Mouse (Mus musculus): ENCODE results near the gene Gm49776.
"Not testable (repeated sequence)": the region's sequence is repeated elsewhere in the genome, so short reads cannot be mapped to it uniquely, and the experiment has no call there.

Gene Gm49776

DNA sequence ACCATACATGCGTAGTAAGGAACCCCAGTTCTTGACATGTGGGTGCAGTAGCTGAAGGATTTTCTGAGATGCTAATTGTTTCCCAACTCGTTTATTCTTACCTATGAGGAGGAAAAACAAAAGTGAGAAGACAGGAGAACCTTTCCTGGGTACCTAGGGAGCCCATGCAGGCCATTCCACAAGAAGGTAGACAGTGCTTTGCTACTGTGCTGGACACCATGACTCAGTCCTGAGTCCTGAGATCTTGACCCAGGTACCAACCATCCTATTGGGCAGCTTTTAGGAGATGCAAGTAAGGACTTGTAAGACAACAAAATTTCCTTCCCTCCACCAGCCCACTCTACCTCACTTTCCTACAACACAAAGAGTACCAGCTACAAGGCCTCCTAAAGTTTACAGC is at the start of gene Gm49776:
Gm49776 (minus strand) TSS at position 101 of the 400 bp plus-strand sequence.
- DNase-seq (ENCODE audit: low read depth, low spot score) = no peak

DNA sequence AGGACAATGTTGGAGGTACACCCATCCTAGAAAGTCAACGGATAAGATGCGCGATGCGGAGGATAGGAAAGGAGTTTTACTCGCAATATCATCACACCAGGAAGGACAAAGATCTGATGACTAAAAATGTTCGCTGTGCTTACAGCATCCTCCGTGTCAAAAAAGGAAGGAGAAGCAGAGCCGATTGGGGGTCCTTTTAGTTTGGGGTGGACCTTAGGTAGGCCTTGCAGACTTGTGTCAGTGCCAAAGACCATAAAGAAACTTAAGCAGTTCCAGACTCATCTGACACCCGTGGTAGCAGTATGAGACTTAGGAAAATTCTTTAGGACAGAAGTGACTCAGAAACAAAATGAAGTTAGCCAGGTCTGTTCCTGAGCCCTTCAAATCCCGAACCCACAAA is 31.5 kb upstream of the Gm49776 start:
- DNase-seq (ENCODE audit: low read depth, low spot score) = not testable (repeated sequence)

DNA sequence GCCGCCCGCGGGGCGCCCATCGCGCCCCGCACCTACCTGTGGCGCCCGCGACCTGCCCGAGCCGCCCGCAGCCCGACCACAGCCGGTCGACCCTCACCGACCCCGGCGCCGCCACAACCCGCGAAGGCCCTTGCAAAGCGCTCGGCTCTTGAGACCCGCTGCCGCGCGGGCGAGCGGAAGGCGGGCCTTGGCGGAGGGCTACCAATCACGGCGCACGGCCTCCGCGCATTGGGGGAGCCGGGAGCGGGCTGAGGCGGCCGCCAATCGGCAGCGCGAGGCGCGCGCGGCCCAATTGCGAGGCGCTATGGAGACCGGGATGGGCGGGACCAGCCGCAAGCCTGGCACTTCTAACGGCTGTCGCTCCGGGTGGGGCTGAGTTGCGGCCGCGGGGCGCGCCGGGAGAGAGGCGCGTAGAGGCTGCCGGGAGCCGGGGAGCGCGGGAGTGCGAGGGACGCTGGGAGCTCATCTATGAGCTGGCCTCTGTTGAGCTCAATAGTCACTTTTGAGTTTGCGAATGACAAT is 31.0 kb upstream of the Gm49776 start, which contains the start of gene Dgcr8:
Dgcr8 (minus strand) TSS at position 180 of the 522 bp plus-strand sequence.
- peak; percentile 99 for DNase-seq (ENCODE audit: low read depth, low spot score)

DNA sequence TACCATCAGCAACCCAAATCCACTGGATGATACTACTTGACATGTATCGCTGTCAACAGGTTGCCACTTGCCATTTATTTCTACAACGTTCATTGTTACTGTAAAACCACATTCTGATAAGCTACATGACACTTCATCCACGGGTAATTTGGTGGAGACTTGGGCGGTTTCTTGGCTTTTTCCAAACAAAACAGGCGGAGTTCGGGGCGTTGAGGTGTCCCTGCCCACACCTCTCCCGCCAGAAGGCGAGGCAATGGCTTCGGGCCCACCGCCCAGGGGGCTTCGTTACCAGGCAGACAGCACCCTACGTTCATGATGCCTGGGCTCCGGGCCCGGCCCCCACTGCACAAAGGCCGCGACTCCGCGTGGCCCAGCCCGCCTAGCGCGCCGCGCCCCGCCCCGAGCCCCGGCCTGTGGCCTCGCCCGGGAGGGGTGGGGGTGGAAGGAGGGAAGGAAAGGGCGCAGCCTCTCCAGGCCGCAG is 30.5 kb upstream of the Gm49776 start:
- no peak for DNase-seq (ENCODE audit: low read depth, low spot score)

DNA sequence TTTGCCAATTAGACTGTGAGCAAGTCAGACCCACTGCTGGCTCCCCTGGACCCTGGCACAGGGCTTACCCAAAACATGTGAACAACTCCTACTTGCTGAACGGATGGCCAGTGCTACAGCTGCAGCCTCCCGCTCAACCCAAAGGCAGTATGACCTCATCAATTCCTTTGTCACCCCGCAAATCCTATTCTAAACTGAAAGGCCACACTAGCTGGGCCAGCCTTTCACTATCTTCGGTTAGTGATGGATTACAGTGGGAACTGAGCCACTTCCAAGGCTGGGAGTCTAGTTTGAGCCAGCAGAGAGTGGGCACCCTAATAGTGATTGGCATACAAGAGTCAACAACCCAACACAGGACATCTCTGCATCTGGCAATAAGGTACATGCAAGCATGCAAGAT is 30.0 kb upstream of the Gm49776 start:
- DNase-seq (ENCODE audit: low read depth, low spot score) = no peak

DNA sequence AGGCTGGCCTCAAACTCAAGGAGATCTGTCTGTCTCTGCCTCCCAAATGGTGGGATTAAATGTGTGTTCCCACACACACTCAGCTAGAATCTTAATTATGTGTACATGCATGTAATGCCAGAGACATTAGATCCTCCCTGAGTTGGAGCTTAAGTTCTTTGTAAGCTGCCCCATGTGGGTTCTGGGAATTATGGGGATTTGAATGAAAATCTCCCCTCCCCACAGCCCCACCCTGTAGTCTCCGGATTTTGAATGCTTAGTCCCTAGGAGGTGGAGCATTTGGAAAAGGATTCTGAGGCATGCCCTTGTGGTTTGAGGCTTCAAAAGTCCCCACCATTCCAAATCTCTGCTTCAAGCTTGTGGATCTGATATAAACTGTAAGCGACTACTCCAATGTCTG is 17.0 kb upstream of the Gm49776 start:
- DNase-seq (ENCODE audit: low read depth, low spot score) = no peak

DNA sequence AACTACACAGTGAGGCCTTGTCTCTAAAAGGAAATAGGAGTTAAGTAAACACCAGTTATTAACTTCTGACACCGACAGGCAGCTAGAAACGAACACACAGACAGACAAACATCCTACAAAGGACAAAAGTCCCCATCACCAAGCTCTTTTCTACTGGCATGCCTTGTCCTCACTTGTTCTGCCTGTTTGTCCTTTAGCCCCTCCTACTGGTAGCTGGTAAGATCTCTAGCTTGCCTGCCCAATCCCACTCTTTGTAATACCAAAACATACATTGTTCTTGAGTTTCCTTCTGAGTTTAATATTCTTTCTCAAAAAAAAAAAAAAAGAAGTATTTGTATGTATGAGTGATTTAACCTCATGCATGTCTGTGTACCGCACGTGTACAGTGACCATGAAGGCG is 10.1 kb upstream of the Gm49776 start:
- peak; percentile 20 for DNase-seq (ENCODE audit: low read depth, low spot score)

DNA sequence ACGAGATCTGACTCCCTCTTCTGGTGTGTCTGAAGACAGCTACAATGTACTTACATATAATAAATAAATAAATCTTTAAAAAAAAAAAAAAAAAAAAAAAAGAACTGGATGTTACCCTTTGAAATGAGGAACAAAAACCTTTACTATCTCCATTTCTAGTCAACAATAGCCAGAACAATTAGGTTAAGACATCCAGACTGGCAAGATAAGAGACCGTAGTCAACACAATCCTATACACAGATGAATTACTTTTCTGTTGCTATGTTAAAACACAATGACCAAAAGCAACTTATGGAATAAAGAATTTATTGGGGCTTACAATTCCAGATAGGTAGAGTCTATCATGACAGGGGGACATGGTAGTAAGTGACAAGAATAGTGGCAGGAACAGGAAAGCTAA is 6.9 kb upstream of the Gm49776 start:
- DNase-seq (ENCODE audit: low read depth, low spot score) = no peak

DNA sequence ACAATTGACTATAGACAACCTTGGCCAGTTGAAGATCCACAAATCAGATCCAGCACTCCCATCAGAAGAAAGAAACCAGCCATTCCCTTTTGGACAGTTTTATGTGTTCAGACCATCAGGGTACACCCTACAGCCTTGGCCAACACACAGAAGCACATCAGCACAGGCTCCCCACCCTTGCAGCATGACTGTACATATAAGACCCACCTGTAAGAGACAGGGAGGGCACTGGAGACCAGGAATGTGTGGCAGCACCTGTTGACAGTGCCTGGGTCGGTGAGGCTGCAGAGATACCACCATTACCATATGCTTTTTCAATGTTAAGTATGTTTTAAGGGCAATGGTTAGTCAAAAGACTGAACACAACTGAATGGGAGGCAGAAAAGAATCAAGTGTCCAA is 4.3 kb downstream of the Gm49776 start:
- DNase-seq (ENCODE audit: low read depth, low spot score) = no peak

DNA sequence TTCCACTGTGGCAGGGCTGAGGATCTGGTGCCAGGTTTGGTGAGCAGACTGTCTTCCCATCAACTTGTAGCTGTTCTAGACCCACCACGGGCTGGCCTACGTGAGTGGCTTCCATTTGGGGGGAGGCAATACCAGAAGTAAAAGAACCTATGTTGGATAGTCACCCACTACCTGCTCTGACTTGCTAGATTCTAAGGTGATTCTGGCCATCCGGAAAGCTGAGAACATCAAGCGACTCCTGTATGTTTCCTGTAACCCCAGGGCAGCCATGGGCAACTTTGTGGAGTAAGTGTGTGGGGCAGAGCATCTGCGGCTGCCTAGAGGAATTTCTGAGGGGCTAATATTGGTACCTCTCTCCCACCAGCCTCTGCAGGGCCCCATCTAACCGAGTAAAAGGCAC is 5.4 kb downstream of the Gm49776 start:
- DNase-seq (ENCODE audit: low read depth, low spot score) = no peak

DNA sequence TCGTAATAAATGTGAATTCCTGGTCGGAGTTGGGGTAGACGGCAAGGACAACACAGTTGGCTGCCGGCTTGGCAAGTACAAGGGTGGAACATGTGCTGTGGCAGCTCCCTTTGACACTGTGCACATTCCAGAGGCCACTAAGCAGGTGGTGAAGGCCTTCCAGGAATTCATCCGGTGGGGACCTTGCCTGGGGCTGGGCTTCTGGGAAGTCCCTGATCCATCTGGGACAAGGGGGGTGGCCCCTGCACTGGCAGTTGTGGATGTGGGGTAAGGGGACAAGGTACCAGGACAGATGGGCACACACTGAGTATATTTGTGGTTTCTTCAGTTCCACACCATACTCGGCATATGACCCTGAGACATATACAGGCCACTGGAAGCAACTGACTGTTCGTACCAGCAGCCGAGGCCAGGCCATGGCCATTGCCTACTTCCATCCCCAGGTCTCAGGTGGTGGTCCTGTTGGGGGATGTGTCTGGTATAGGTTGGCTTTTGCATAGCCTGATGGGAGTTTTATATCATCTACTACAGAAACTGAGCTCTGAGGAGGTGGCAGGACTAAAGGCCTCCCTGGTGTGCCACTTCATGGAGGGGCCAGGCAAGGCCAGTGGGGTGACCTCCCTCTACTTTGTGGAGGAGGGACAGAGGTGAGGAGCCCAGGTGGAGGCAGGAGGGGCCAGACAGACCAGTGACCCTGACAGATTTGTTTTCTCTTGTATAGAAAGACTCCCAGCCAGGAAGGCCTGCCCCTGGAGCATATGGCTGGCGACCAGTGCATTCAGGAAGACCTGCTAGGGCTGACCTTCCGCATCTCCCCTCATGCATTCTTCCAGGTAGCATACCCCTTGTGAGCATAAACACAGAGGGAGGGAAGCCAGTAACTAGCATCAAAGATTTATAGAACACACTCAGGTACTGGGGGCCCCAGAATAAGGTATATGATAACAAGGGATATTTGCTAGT is 7.0 kb downstream of the Gm49776 start:
- no peak for DNase-seq (ENCODE audit: low read depth, low spot score)

DNA sequence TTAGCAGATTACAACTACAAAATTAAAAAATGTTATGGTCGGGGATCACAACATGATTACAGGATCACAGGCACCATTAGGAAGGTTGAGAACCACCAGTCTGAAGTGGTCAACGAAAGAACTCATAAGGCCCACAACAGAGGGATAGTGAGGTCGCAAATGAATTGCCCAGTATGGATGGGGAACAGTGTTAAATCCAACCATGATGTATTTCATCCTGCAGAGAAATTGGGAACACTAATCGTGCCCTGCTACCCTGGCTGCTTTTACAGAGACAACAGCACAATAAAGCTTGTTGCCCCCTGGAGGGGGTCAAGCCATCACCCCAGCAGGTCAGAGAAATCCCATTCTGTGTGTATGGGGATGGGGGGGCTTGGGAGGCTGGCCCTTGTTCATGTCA is 7.9 kb downstream of the Gm49776 start:
- DNase-seq (ENCODE audit: low read depth, low spot score) = no peak

DNA sequence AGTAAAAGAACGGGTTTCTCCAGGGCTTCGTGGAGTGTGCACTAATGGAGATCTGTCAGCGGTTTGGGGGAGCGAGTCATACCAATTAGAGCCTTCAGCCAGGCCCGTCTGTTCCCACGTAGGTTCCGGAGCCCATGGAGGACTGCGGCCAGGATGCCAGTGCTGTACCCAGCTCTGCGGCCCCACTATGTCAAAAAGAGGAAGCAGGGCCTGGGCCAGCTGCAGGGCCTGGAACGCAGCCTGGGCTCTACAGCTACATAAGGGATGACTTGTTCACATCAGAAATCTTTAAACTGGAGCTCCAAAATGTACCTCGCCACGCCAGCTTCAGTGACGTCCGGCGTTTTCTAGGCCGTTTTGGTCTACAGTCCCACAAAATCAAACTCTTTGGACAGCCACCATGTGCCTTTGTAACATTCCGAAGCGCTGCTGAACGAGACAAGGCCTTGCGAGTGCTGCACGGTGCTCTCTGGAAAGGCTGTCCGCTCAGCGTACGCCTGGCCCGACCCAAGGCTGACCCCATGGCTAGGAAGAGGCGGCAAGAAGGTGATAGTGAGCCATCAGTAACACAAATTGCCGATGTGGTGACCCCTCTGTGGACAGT is 8.7 kb downstream of the Gm49776 start:
- DNase-seq (ENCODE audit: low read depth, low spot score) = peak; percentile 60

DNA sequence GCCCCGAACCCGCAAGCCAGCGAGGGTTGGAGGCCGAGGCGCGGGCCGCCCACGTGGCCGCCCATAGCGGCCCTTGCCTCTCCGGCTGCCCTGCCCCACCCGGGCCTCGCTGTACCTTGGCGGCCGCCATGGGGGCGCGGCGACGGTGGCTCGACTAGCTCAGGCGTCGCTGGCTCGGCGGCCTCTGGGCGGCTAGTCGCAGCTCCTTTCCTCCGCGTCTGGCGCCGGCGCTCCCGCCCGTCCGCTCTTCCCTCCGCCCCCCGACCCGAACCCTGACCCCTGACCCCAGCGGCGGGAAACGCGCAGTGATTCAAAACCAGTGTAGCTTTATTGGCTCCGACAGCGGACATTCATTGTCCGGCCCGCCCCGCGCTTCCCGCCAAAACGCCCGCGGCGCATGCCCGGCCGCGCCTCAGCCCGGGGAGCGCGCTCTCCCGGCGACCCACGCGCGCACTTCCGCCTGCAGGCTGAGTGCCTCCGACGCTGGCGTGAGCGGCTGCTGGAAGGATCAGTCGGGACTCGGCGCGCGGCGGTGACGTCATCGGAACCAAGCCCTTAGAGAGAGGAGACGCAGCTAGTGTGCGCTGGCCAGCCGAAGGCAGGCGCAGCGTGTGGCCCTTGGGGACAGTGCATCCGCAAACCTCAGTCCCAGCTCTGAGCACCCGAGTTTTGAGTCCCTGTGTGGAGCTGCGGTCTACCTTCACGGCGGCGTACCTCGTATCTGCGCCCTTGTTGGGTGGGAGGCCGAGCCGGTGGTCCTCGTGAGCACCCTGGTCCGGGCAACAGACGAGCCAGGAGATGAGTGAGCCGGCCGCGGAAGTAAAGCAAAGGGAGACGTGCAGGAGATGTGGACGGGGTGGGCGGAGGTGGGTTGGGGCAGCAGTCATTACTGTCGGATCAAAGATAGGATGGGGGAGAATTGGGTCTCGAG is 9.4 kb downstream of the Gm49776 start, which contains the start of the genes Trmt2a and Ranbp1:
Trmt2a (plus strand) TSS at position 247 of the 931 bp plus-strand sequence.
Ranbp1 (minus strand) TSS at position 300 of the 931 bp plus-strand sequence.
- DNase-seq (ENCODE audit: low read depth, low spot score) = peak; percentile 99

DNA sequence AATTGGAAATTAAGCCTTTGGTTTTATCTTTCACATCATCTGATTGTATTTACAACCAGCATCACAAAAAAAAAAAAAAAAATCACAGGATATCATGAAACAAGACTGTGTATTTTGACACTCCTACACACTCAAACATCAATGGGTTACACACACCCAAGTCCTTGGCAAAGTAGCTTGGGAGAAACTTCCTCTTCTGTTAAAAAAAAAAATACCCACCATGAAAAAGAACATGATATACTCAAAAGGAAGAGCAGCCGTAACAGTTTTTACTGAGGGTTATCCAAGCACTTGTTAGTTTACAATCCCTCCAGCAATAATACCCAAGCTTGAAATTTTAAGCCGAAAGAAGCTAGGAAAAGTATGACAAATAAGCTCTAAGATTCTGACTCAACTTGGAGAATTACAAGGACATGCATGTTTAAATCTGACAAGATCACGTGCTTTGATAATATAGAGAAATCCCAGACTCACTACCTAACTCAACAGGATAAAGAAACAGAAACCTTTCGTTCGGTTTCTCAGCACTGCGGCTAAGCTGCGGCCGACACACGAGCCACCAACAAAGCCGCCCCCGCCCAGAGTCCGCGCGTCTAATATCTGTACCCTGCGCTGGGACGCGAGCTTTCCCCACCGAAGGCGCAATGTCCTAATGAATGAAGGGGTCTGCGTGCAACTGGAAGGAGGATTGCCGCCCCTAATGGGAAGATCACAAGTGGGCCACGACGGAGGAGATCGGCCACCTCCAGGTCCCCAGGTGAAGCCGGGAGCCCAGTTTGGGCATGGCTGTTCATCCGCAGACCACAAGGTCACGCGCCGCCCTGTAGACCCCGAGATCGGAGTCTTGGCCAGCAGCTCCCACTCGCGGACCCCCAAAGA is 10.4 kb downstream of the Gm49776 start:
- DNase-seq (ENCODE audit: low read depth, low spot score) = no peak

DNA sequence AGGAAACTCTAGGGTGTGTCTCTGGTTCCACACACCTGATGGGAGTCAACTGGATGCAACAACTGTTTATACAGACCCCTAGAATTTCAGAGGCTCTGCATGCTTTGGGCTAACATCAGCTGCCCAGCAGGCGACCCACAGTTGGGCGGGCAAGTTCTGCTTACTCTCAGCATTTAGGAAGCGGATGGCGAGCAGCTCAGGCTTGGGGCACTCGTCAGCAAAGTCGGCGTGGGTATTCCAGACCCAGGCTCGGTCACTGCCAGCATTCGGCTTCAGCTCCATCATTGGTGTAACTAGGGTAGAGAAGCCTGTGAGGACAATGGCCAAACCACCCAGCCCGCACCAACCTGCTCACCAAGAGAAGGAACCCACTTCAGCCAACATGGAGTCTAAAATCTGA is 16.5 kb downstream of the Gm49776 start:
- no peak for DNase-seq (ENCODE audit: low read depth, low spot score)

DNA sequence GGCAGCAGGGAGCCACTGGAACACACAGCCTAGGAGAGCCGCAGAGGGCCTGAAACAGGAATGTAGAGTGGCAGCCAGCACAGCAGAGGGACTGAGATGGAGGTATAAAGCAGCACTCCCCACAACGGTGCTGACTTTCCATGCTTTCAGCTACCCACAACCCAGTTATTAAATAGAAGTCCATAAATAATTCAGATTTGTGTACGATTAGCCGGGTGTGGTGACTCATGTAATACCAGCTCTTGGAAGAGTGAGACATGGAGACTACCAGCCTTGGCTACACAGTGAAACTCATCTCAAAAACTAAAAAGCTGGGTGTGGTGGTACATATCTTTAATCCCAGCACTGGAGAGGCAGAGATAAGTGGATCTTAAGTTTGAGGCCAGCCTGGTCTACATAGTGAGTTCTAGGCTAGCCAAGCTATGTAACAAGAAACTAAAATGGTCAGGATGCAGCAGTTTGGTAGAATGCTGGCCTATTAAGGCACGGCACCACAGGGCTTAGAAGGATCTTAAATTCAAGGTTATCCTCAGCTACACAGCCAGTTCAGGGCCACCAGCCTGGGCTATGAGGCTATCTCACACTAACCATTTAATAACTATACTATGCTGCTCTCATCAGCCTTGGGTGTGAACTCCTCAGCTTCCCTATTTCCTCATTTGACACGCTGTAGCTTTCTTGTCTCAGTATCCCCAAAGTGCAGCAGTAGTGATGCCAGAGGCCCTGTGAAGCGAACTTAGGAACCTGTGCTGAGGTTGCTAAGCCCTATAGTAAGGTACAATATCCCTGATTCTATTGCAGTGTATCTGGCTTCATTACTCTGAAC is 21.2 kb downstream of the Gm49776 start:
- peak; percentile 32 for DNase-seq (ENCODE audit: low read depth, low spot score)

DNA sequence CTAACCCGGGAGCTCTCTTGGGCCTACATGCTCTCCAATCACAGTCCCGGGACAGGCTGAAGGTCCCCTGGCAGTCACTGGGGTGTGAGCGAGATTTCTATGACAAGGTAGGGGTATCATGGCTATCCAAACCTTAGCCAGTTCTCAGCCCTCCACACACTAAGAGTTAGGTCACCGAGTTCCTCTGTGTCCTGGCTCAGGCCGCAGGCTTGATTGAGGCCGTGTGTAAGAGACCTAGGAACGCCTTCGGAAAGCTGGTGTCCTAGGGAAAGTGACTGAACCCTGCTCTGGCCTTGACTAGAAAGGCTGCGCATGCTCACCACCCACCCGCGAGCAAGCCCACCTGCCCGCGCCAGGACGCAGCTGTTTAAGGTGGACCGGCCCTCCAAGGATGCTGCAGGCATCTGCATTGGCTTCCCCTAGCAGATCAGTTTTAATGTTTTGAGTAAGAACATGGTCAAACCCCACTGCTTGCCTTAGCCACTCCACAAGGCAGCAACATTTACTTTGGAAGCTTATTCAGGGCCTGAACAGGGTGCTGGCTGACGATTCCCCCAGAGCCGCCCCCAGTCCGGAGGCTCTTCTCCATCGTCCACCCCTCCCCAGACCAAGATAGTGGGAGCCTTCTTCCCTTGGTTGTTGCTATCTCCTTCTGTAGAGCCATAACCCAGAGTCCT is 22.6 kb downstream of the Gm49776 start:
- DNase-seq (ENCODE audit: low read depth, low spot score) = peak; percentile 89
